Mouse (Mus musculus) kidney, embryonic 14.5 days (tissue): ENCODE measurements around the gene Kctd15. TPM values are rescaled to one million over a fixed set of nuclear protein-coding genes. Genes with fewer than 3 reads are reported as not detected.

Experiments
- ATAC-seq: fragments of 200-750 bp; cut with Nextera tagmentation; 2 replicates; pipeline ENCODE4 v1.8.0; 2017; ENCODE audit warnings: moderate number of reproducible peaks, mild to moderate bottlenecking, moderate TSS enrichment, moderate library complexity; ENCODE audit not compliant: low FRiP score, low TSS enrichment
- H3K27ac ChIP-seq: fragments of 300-500 bp; sonication (generic); 2 replicates; pipeline ENCODE4 v1.5.1; 2014; ENCODE audit warnings: low read depth, mild to moderate bottlenecking, low read length, moderate library complexity, mixed read lengths
- H3K27me3 ChIP-seq: fragments of 300-500 bp; sonication (generic); 2 replicates; pipeline ENCODE4 v1.6.1; 2014; ENCODE audit warnings: mild to moderate bottlenecking, low read length; ENCODE audit not compliant: control insufficient read depth, insufficient read depth
- H3K36me3 ChIP-seq: fragments of 300-500 bp; sonication (generic); 2 replicates; pipeline ENCODE4 v1.6.1; 2014; ENCODE audit warnings: low read length, mixed read lengths; ENCODE audit not compliant: control insufficient read depth, insufficient read depth
- H3K4me1 ChIP-seq: fragments of 300-500 bp; sonication (generic); 2 replicates; pipeline ENCODE4 v1.6.1; 2014; ENCODE audit warnings: low read length, mixed read lengths; ENCODE audit not compliant: control insufficient read depth, insufficient read depth
- H3K4me2 ChIP-seq: fragments of 300-500 bp; sonication (generic); replicated peaks from 2 replicates; pipeline ENCODE4 v1.6.1; 2014; ENCODE audit warnings: low read depth, mild to moderate bottlenecking, low read length
- H3K4me3 ChIP-seq: fragments of 300-500 bp; sonication (generic); 2 replicates; pipeline ENCODE4 v1.5.1; 2014; ENCODE audit warnings: mild to moderate bottlenecking, low read length
- H3K9ac ChIP-seq: fragments of 300-500 bp; sonication (generic); 2 replicates; pipeline ENCODE4 v1.6.1; 2014; ENCODE audit warnings: low read depth, mild to moderate bottlenecking, low read length, moderate library complexity
- H3K9me3 ChIP-seq: fragments of 300-500 bp; sonication (generic); 2 replicates; pipeline ENCODE4 v1.6.1; 2016; ENCODE audit warnings: low read length; ENCODE audit not compliant: control insufficient read depth
- WGBS: fragments of 180-500 bp; shearing (Covaris S2); extraction: QIAGEN DNeasy Blood & Tissue Kit; methylation state at CpG from one replicate; pipeline ENCODE4 v1.1.7; 2014; 5-methylcytosine and 5-hydroxymethylcytosine counted together
- polyA plus RNA-seq: library from polyadenylated mRNA; unstranded; fragments of >200 nt; fragmentation: Nextera tagmentation; extraction: Ambion mirVana; gene quantifications from 2 replicates; pipeline ENCODE4 v1.2.1, GENCODE M21; 2014

The Kctd15 gene
- polyA plus RNA-seq, 1 experiment from 2014 or later = 15.7 TPM

DNA sequence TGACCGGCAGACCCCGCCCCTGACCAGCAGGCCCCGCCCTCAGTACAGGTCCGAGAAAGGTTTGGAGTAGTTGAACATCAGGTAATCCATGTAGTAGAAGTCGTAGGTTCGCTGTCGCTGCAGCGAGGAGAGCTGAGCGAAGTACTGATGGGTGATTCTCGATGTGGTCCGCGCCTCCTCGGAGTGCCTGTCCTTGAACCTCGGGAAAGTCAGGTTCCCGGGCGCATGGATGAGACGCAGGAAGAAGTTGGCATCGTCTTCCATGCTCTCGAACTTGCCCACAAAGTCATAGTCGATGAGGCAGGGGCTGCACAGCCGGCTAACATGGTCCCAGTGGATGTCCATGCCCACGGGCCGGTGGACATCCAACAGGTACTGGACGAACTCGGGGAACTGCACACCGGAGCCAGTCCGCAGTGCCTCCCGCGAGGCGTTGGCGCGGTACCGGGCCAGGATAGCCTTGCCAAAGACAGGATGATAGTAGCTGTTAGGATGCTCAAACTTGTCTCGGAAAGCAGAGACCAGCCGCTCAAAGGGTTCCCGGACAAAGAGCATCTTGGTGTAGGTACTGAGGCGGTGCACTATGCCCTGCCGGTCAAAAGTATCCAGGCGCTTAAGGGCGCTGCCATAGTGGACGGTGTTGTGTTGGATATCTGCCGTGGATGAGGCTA is 18.7 kb upstream of the Kctd15 start:
- 15% methylated on average over 42 of the region's 42 CpGs for WGBS
- Histone ChIP-seq H3K27me3 (peaks cover 20% of the 10 kb centered on the region), H3K27ac (no peak overlapping the region), H3K9me3 (no peaks in the 10 kb centered on the region), H3K36me3 (no peaks in the 10 kb centered on the region), H3K4me1 (peaks cover 7% of the 10 kb centered on the region; the same call in 1 of the 2 replicates), H3K9ac (no peak overlapping the region), H3K4me3 (no peak overlapping the region; the same call in 1 of the 2 replicates), H3K4me2 (peak overlapping the region; percentile 17; the same call in 1 of the 2 replicates)
- no peak for ATAC-seq

DNA sequence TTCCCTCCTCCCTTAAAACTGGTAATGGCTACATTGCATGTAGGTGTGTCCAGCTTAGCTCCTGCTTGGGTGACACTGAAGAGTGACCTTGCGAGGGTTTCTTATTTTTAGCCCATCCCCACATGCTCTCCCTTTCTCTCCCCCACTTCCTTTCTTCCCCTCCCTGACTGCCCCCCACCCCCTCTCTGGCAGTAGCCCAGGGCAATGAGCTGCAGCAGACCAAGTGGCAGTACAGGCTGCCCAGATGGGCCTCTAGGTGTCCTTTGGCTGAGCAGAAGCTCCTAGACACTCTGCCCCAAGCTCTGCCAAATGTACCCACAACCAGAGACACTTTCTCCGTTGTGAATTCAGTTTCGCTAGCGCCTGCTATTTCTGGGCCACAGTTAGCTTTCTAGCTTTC is 16.4 kb upstream of the Kctd15 start:
- Histone ChIP-seq H3K4me1 (peaks cover 10% of the 10 kb centered on the region; the same call in 1 of the 2 replicates), H3K36me3 (no peaks in the 10 kb centered on the region), H3K9ac (no peak overlapping the region), H3K4me2 (no peak overlapping the region), H3K27ac (no peak overlapping the region), H3K27me3 (peaks cover 20% of the 10 kb centered on the region), H3K4me3 (no peak overlapping the region), H3K9me3 (no peaks in the 10 kb centered on the region)
- WGBS = 78% methylated on average over 4 of the region's 4 CpGs
- ATAC-seq = no peak

DNA sequence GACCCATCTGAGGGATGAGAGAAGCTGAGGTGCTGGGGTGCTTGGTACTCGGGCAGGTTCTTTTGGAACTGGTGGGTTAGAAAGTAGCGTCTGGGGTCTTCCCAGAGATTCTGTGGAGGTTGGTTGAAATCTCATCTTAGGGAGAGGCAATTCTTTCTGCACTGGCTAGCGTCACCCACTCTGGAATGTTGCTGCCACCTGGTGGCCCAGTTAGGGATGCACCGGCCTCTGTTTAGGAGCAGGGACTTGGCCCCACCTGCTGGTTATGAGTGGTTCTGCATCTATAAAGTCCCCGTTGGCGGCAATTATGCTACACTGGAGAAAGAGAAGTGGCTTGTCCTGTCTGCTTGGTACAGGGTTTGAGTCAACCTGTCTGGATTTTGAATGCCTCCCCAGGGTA is 15.4 kb upstream of the Kctd15 start:
- under 1% methylated on average over 6 of the region's 6 CpGs for WGBS
- no peak overlapping the region for H3K4me3 ChIP-seq
- H3K27me3 ChIP-seq = peaks cover 20% of the 10 kb centered on the region
- no peak overlapping the region for H3K27ac ChIP-seq
- H3K9me3 ChIP-seq = no peaks in the 10 kb centered on the region
- no peak overlapping the region for H3K9ac ChIP-seq
- H3K36me3 ChIP-seq = no peaks in the 10 kb centered on the region
- no peak overlapping the region for H3K4me2 ChIP-seq
- ATAC-seq = peak; percentile 50
- H3K4me1 ChIP-seq = peaks cover 10% of the 10 kb centered on the region; the same call in 1 of the 2 replicates

DNA sequence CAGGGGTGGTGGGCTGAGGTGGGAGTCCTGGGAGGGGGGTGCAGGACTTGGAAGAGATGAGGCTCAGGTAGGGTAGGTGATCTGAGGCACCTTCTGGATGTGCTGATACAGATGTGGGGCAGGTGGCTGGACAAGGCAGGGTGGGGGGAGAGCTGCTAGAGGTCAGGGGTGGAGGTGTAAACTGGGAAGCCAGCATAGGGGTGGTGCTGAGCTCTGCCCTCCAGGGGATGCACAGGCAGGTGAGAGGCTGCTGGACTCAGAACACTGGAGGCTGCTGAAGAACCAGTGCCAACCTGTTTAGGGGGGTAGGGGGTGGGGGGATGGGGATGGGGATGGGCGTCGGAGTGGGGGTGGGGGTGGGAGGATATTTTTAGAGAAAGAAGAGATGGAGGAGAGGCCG is 14.2 kb upstream of the Kctd15 start:
- 67% methylated on average over 3 of the region's 3 CpGs for WGBS
- no peak overlapping the region for H3K9ac ChIP-seq
- H3K27ac ChIP-seq = no peak overlapping the region
- no peak overlapping the region for H3K4me3 ChIP-seq
- peaks cover 17% of the 10 kb centered on the region for H3K27me3 ChIP-seq
- no peaks in the 10 kb centered on the region for H3K36me3 ChIP-seq
- H3K9me3 ChIP-seq = no peaks in the 10 kb centered on the region
- ATAC-seq = no peak
- peaks cover 9% of the 10 kb centered on the region; the same call in 1 of the 2 replicates for H3K4me1 ChIP-seq
- no peak overlapping the region for H3K4me2 ChIP-seq

DNA sequence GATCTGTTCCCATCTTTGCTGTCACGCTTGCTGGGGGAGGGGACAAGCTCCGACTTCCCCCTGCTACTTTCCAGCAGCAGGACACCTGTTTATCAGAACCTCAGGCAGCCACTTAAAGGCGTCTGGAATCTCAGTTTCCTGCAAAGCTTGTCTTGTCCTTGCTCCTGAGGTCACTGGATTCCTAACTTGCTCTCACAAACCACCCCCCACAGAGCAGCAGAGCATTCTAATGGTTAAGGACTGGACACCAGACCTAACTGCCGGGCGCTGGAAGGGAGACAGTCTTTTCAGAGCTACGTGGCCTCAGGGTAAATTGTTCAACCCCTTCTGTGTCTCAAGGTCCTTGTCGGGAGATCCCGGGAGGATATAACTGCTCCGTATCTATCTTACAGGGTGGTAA is 12.8 kb upstream of the Kctd15 start:
- no peak overlapping the region for H3K4me3 ChIP-seq
- H3K27me3 ChIP-seq = peaks cover 4% of the 10 kb centered on the region
- H3K4me2 ChIP-seq = no peak overlapping the region
- H3K36me3 ChIP-seq = no peaks in the 10 kb centered on the region
- H3K27ac ChIP-seq = no peak overlapping the region
- H3K4me1 ChIP-seq = peaks cover 3% of the 10 kb centered on the region; the same call in 1 of the 2 replicates
- no peak overlapping the region for H3K9ac ChIP-seq
- ATAC-seq = no peak
- 26% methylated on average over 9 of the region's 9 CpGs for WGBS
- no peaks in the 10 kb centered on the region for H3K9me3 ChIP-seq

DNA sequence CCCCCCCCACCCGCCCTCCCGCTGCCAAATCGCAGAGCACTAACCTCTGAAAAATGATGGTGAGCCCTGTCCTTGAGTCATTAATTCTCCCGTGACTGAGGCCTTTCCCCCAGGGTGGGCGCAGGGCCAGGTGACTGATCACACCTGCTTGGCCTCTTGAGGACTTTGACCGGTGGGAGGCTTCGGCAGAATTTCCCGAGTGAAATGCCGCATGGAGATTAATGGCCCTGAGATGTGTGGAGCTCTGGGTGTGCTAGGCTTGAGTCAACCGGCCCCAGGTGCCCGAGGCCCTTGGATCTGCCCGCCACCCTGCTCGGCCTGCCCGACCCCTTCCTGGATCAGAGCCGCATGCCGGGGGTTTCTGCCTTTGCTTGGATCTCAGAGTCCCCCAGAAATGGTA is 11.3 kb upstream of the Kctd15 start:
- Histone ChIP-seq H3K4me2 (no peak overlapping the region), H3K36me3 (no peaks in the 10 kb centered on the region), H3K4me3 (no peak overlapping the region), H3K9ac (no peak overlapping the region), H3K9me3 (no peaks in the 10 kb centered on the region), H3K27ac (no peak overlapping the region), H3K4me1 (peaks cover 3% of the 10 kb centered on the region; the same call in 1 of the 2 replicates), H3K27me3 (no peaks in the 10 kb centered on the region)
- WGBS = 47% methylated on average over 16 of the region's 16 CpGs
- no peak for ATAC-seq

DNA sequence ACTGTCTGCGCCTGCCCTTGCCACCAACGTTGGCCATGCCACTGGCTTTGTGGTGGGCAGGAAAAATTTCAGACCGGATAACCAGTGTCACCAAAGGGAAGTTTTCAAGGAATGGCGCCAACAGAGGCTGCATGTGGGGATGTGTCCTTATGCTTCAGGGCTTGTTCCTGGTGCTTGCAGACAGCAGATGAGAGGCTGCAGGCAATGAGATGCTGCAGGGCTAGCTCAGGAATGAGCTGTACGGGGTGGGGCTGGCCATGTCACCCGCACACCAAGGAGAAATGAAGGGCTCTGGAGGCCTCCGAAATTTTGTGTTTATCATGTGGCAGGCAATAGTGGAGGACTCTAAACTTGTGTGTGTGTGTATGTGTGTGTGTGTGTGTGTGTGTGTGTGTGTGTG is 6.6 kb upstream of the Kctd15 start:
- Histone ChIP-seq H3K27ac (no peak overlapping the region), H3K4me3 (no peak overlapping the region), H3K9ac (no peak overlapping the region), H3K27me3 (no peaks in the 10 kb centered on the region), H3K4me1 (no peaks in the 10 kb centered on the region; the same call in 1 of the 2 replicates), H3K9me3 (no peaks in the 10 kb centered on the region), H3K4me2 (no peak overlapping the region), H3K36me3 (no peaks in the 10 kb centered on the region)
- no peak for ATAC-seq
- WGBS = 50% methylated on average over 7 of the region's 7 CpGs

DNA sequence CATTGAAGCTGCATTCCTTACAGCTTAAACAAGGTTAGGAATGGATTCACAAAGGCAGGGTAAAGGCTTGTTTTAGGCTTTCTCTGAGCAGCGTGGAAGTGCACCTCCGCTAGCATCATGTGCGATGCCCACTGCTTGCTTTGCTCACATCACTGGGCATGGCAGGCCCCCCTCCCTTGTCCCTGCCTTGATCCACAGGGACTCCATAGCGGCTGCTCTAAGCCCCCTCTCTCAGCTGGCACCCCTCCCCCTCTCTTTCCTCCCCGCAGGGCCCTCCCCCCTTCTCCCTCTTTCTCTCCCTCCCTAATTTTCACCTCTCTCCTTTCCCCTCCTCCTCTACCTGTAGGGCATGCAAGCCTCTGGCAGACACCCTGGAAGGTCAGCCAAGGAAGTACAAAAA is 5.7 kb upstream of the Kctd15 start:
- no peak overlapping the region for H3K27ac ChIP-seq
- WGBS = 33% methylated on average over 5 of the region's 5 CpGs
- H3K36me3 ChIP-seq = no peaks in the 10 kb centered on the region
- H3K4me3 ChIP-seq = no peak overlapping the region
- no peak overlapping the region for H3K9ac ChIP-seq
- no peaks in the 10 kb centered on the region for H3K4me1 ChIP-seq
- ATAC-seq = no peak
- H3K9me3 ChIP-seq = no peaks in the 10 kb centered on the region
- H3K4me2 ChIP-seq = no peak overlapping the region
- H3K27me3 ChIP-seq = no peaks in the 10 kb centered on the region

DNA sequence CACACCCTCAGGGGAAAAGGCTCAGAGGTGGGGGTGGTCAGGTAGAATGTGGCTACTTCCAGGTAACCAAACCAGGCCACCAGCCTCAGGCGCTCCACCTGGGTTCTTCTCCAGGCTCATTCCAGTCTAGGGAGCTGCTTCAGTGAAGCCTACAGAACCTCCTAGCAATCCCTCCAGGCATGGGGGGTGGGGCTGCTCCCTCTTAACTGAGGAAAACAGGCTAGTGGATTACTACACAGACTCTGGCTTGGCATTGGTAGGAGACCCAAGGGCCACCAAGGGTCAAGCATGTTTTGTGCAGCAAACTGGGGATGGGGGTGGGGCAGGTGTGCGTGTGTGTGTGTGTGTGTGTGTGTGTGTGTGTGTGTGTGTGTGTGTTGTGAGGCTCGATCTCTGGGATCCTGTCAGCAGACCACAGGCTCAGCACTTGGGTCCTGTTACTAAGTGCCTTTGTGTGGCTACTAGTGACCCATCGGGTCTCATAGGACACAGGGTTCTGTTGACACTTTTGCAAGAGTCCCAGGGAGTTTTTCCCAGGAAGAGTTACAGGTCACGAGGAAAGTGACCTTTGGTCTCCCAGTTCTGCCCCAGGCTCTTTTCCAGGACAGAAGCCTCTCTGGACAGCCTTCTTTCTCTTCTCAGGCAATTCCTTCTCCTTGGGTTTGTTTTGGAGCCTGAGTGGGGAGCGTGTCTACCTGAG is 3.0 kb upstream of the Kctd15 start:
- 64% methylated on average over 6 of the region's 6 CpGs for WGBS
- H3K9me3 ChIP-seq = no peaks in the 10 kb centered on the region
- no peak overlapping the region for H3K4me3 ChIP-seq
- no peak overlapping the region for H3K9ac ChIP-seq
- H3K36me3 ChIP-seq = no peaks in the 10 kb centered on the region
- H3K27ac ChIP-seq = no peak overlapping the region
- no peaks in the 10 kb centered on the region for H3K4me1 ChIP-seq
- H3K27me3 ChIP-seq = no peaks in the 10 kb centered on the region
- H3K4me2 ChIP-seq = no peak overlapping the region
- no peak for ATAC-seq
